Mouse (Mus musculus) small intestine, adult 2 months (tissue): ENCODE measurements around the gene Fbxl8.

Source experiments
- CTCF ChIP-seq: fragments of 200-500 bp; IDR thresholded peaks from 2 replicates; pipeline ENCODE4 v1.5.1; 2012; ENCODE audit warnings: low read depth, mild to moderate bottlenecking, control low read depth, inconsistent platforms, low read length, moderate library complexity, mixed read lengths; ENCODE audit not compliant: insufficient replicate concordance, insufficient read length; ENCODE audit errors: extremely low read depth
- POLR2A ChIP-seq: fragments of 200-500 bp; IDR thresholded peaks from 2 replicates; pipeline ENCODE4 v1.6.1; 2012; ENCODE audit warnings: low read depth, mild to moderate bottlenecking, control low read depth, inconsistent platforms, low read length, moderate library complexity

DNA sequence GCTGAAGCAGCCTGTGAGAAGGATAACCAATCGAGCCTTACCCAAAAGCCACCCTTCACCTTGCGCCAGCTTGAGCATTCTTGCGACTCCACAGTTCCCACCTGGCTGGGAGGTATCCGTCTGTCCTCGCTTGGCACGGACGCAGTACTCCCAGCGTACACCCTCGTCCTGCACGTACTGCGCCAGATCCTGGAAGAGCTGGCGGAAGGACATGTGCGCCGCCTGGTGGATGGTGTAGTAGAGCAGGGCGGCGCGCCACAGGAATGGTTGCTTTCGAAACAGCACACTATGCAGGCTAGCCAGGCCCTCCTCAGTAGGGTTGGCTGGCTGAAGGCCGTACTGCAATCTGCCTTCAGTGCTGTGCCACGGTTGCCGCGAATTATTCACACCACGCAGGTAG lies 18.6 kb downstream of the Fbxl8 start:
- peak; percentile 73 for TF ChIP-seq CTCF
- TF ChIP-seq POLR2A, result no peak
